Mouse (Mus musculus) liver, embryonic 11.5 days (tissue): ENCODE results near the gene Slco4c1. TPM values are rescaled to one million over a fixed set of nuclear protein-coding genes. Genes with fewer than 3 reads are reported as not detected.

Source experiments
- ATAC-seq: fragments of 200-750 bp; cut with Nextera tagmentation; replicated peaks from 2 replicates; pipeline ENCODE4 v1.8.0; 2017; ENCODE audit warnings: moderate number of reproducible peaks, mild to moderate bottlenecking, moderate TSS enrichment, moderate library complexity; ENCODE audit not compliant: low FRiP score
- DNase-seq: peaks from one replicate; pipeline ENCODE4 v3.0.0-alpha.2; 2017; ENCODE audit warnings: low spot score
- H3K27ac ChIP-seq: fragments of 300-500 bp; sonication (generic); 2 replicates; pipeline ENCODE4 v1.5.1; 2014; ENCODE audit warnings: mild to moderate bottlenecking, low read depth, low read length, control low read depth
- H3K27me3 ChIP-seq: fragments of 300-500 bp; sonication (generic); replicated peaks from 2 replicates; pipeline ENCODE4 v1.6.1; 2014; ENCODE audit warnings: low read length, mixed read lengths; ENCODE audit not compliant: control insufficient read depth, insufficient read depth
- H3K36me3 ChIP-seq: fragments of 300-500 bp; sonication (generic); 2 replicates; pipeline ENCODE4 v1.6.1; 2014; ENCODE audit warnings: mild to moderate bottlenecking, low read length, moderate library complexity, mixed read lengths; ENCODE audit not compliant: control insufficient read depth, insufficient read depth
- H3K4me1 ChIP-seq: fragments of 300-500 bp; sonication (generic); replicated peaks from 2 replicates; pipeline ENCODE4 v1.6.1; 2014; ENCODE audit warnings: low read length, mixed read lengths; ENCODE audit not compliant: control insufficient read depth, insufficient read depth
- H3K4me2 ChIP-seq: fragments of 300-500 bp; sonication (generic); 2 replicates; pipeline ENCODE4 v1.6.1; 2014; ENCODE audit warnings: mild to moderate bottlenecking, control low read depth, moderate library complexity
- H3K4me3 ChIP-seq: fragments of 300-500 bp; sonication (generic); 2 replicates; pipeline ENCODE4 v1.5.1; 2014; ENCODE audit warnings: low read depth, low read length, control low read depth
- H3K9ac ChIP-seq: fragments of 300-500 bp; sonication (generic); 2 replicates; pipeline ENCODE4 v1.6.1; 2014; ENCODE audit warnings: low read depth, low read length, control low read depth
- H3K9me3 ChIP-seq: fragments of 300-500 bp; sonication (generic); 2 replicates; pipeline ENCODE4 v1.6.1; 2016; ENCODE audit warnings: low read length, inconsistent platforms, mixed read lengths; ENCODE audit not compliant: control insufficient read depth
- WGBS: fragments of 180-500 bp; shearing (Covaris S2); extraction: QIAGEN DNeasy Blood & Tissue Kit; methylation state at CpG from one replicate; pipeline ENCODE4 v1.1.7; 2014; 5-methylcytosine and 5-hydroxymethylcytosine counted together
- polyA plus RNA-seq: library from polyadenylated mRNA; unstranded; fragments of >200 nt; fragmentation: Nextera tagmentation; extraction: Ambion mirVana; gene quantifications from 2 replicates; pipeline ENCODE4 v1.2.1, GENCODE M21; 2014

Slco4c1 gene
- 0.09 and 0.27 TPM in 2 replicates for polyA plus RNA-seq

DNA sequence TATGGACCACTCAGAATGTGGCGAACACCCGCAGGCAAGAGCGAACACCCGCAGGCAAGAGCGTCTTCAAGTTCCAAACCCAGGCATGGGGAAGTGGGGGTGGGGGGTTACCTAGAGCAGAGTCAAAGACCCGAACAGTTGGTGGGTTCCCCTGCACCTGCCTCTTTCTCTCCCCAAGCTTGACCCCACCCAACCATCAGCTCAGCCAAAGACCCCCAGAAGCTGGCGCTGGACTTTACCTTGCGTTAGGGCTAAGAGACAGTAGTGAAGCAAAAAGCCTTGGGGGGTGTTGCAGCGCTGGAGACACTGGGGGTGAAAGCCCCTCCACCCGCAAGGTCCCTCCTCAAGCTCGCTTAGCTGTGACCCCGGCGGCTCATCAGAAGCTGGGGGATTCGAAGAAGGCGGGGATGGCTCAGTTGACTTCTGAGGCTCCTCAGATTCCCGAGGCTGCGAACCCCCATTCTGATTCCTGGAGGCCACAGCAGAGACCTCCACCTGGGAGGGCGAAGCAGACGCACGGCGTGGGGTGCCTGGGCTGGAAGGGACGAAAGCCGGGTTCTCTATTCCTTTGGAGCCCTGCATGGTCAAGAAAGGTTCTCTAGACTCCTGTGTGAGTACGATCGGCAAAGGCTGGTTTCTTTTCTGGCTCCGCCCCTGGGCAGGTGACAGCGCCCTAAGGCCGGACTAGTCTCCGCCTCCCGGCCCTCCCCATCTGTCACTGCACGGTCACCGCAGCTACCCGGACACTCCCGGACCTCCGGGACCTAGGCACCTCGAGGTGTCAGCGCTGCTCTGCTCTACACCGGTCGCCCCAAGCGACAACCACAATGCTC, at the start of gene Slco4c1:
Gene Slco4c1 (minus strand): TSS at position 644 of the 833 bp plus-strand sequence.
- Histone ChIP-seq H3K9me3 (no peaks in the 10 kb centered on the region), H3K4me1 (0 out of 2 replicates have a peak, but pooled peaks cover 4% of the 10 kb centered on the region), H3K36me3 (no peaks in the 10 kb centered on the region), H3K9ac (no peak within 1 kb of the TSS), H3K27me3 (peaks cover 10% of the 10 kb centered on the region), H3K4me3 (peak within 1 kb of the TSS; percentile 47), H3K27ac (no peak within 1 kb of the TSS), H3K4me2 (peak within 1 kb of the TSS; percentile 80)
- DNase-seq (peak; percentile 36), ATAC-seq (peak; percentile 80)
- 3% methylated on average over 40 of the region's 40 CpGs for whole genome bisulfite sequencing

DNA sequence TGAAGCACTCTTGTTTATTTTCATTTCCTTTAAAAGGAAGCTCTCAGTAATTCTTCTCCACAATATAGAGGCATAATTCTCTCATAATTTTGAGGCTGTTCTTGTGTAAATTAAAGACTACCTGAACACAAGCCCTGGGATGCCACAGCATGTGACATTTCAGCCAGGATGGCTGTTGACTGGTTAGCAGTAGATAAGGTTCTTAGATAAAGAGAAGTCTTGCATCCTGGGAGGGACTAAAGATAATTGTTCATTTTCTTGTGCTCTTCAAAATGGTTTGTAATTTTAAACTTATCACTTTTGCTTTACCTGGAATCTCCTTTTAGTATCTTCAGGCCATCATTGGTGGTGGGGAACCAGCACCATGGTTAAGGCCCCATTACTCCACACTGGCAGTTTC, 45.4 kb upstream of the Slco4c1 start:
- H3K9ac ChIP-seq: no peak overlapping the region
- no peak for ATAC-seq

DNA sequence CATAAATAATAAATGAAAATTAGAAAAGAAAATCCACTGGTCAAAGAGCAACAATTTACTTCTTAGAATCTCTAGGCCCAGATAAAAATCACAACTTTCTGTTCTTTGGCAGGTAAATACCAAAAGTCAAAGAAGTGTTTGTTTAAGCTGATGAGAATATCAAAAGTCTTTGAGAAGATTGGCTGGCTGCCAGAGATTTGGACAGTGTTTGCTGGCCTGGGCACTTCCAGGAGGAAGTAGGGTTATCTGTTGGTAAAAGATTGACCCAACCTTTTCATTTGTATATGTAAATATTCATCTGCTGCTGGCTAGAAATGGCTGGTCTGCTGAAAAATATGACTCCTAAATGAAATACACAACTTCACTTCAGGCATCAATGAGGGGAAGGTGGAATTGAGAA, 11.8 kb upstream of the Slco4c1 start:
- no peak overlapping the region for H3K9ac ChIP-seq
- no peak overlapping the region for H3K27ac ChIP-seq
- ATAC-seq: no peak
- DNase-seq: no peak
- H3K9me3 ChIP-seq: no peaks in the 10 kb centered on the region
- H3K36me3 ChIP-seq: no peaks in the 10 kb centered on the region
- no peak overlapping the region for H3K4me2 ChIP-seq
- H3K4me1 ChIP-seq: no peaks in the 10 kb centered on the region
- no peaks in the 10 kb centered on the region for H3K27me3 ChIP-seq
- H3K4me3 ChIP-seq: no peak overlapping the region

More for the DNA sequence above, 45.4 kb upstream of the Slco4c1 start:
- Histone ChIP-seq H3K4me1 (no peaks in the 10 kb centered on the region), H3K4me3 (no peak overlapping the region), H3K9me3 (no peaks in the 10 kb centered on the region), H3K36me3 (no peaks in the 10 kb centered on the region), H3K27me3 (no peaks in the 10 kb centered on the region), H3K27ac (no peak overlapping the region), H3K4me2 (no peak overlapping the region)
- DNase-seq: no peak

DNA sequence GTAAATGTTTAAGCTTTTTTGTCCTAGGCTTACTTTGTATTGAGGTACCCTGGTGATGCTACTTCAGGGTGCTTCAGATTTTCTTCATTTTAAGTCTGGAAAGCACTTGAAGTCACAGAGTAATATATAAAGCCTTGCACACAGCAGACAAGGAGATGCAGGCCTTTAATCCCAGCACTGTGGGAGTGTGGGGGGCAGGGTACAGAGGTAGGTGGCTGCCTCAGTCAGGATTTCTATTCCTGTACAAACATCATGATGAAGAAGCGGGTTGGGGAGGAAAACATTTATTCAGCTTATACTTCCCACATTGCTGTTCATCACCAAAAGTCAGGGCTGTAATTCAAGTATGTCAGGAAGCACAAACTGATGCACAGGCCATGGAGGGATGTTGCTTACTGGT, 6.6 kb upstream of the Slco4c1 start:
- no peak for ATAC-seq
- no peak for DNase-seq
- H3K4me1 ChIP-seq: no peaks in the 10 kb centered on the region
- 67% methylated on average over 1 of the region's 1 CpGs for WGBS
- no peaks in the 10 kb centered on the region for H3K36me3 ChIP-seq
- no peak overlapping the region for H3K27ac ChIP-seq
- no peak overlapping the region for H3K4me2 ChIP-seq
- H3K9me3 ChIP-seq: no peaks in the 10 kb centered on the region
- H3K27me3 ChIP-seq: no peaks in the 10 kb centered on the region
- H3K9ac ChIP-seq: no peak overlapping the region
- H3K4me3 ChIP-seq: no peak overlapping the region

DNA sequence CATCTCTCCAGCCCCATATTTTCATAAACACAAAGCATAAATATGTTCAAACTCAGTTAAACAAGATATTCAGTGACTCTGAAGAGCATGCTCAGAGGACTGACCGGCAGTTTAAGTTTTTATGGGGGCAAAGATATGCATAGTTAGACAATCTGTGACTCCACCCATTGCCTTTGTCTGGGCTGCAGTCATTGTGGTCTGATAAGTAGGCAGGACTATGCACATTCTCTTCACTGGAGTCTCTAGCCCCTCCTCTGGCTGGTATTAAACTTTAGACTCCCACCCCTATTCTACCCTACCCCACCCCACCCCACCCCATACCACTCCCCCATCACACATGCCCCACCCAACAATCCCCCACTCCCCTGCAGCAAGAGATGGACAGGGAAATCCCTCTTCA, 4.1 kb upstream of the Slco4c1 start:
- Histone ChIP-seq H3K4me2 (no peak overlapping the region), H3K9ac (no peak overlapping the region), H3K36me3 (no peaks in the 10 kb centered on the region), H3K4me1 (0 out of 2 replicates have a peak, but pooled peaks cover 4% of the 10 kb centered on the region), H3K4me3 (no peak overlapping the region), H3K9me3 (no peaks in the 10 kb centered on the region), H3K27me3 (peaks cover 9% of the 10 kb centered on the region), H3K27ac (no peak overlapping the region)
- ATAC-seq: no peak
- no peak for DNase-seq
- WGBS: 74% methylated on average over 1 of the region's 1 CpGs

DNA sequence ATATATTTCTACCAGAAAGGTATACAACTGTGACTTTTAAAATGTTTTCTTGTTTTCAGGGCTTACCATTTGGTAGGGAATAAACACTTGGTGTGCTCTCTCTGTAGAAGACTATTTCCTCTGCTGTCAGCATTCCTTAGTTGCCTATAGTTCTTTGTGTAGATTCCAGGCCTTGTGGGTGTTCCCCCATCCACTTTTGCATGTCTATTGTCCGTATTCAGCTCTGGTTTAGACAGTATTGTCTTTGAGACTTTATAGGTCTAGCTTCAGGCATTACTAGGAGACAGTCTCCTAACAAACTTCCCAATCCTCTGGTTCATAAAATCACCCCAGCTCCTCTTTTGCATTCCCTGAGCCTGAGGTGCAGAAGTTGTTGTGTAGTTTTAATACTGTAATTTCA, 2.7 kb upstream of the Slco4c1 start:
- H3K4me3 ChIP-seq: no peak overlapping the region
- 0 out of 2 replicates have a peak, but pooled peaks cover 4% of the 10 kb centered on the region for H3K4me1 ChIP-seq
- no peaks in the 10 kb centered on the region for H3K9me3 ChIP-seq
- no peak overlapping the region for H3K27ac ChIP-seq
- peaks cover 10% of the 10 kb centered on the region for H3K27me3 ChIP-seq
- H3K4me2 ChIP-seq: no peak overlapping the region
- DNase-seq: no peak
- no peak for ATAC-seq
- H3K9ac ChIP-seq: no peak overlapping the region
- 63% methylated on average over 1 of the region's 1 CpGs for WGBS
- H3K36me3 ChIP-seq: no peaks in the 10 kb centered on the region

DNA sequence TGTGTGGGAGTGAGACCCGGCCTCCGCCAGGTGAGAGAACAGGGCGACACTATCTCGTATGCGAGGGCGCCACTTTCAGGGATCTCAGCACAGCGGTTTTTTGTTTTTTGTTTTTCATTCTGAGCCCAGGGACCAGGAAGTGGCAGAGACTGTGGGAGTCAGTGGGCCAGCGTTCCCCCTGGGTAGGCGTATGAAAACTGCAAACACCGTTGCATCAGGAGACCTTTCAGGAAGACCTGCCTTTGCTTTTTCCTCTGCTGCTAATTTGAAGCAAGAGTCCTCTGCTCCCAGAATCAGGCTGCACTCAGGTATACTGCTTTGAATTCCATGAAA, 356 bp upstream of the Slco4c1 start:
- DNase-seq (no peak), ATAC-seq (no peak)
- H3K9ac ChIP-seq: no peak overlapping the region
- H3K9me3 ChIP-seq: no peaks in the 10 kb centered on the region
- WGBS: under 1% methylated on average over 10 of the region's 10 CpGs
- H3K27me3 ChIP-seq: peaks cover 10% of the 10 kb centered on the region
- H3K4me2 ChIP-seq: peak overlapping the region; percentile 80
- H3K4me3 ChIP-seq: peak overlapping the region; percentile 47
- no peaks in the 10 kb centered on the region for H3K36me3 ChIP-seq
- 0 out of 2 replicates have a peak, but pooled peaks cover 4% of the 10 kb centered on the region for H3K4me1 ChIP-seq
- H3K27ac ChIP-seq: no peak overlapping the region

DNA sequence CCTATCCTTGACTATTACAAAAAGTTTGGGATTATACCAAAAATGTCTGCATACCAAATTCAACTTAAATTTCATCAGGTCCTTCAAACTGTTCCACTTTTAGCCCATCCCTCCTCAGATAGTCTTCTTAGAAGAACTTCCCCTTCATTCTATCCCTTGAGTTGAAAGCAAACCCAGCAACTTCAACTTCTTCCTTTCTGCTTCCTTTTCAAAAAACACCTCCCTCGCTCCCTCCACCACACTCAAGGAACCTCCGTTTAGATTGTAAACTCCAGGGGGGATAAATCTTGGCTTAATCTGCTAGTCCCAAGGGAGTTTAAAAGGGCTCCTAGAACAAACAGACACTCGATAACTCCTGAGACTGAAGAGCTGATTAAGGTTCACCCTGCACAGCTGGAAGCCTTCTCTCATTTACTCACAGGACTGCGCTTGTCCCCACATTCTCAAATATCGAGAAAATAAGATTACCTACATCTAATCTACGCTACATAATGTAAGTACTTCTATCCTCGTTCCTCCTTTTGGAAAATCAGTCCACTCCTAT, 1.1 kb downstream of the Slco4c1 start:
- ATAC-seq (no peak), DNase-seq (no peak)
- H3K36me3 ChIP-seq: no peaks in the 10 kb centered on the region
- no peak overlapping the region for H3K4me3 ChIP-seq
- no peak overlapping the region for H3K9ac ChIP-seq
- H3K4me1 ChIP-seq: 0 out of 2 replicates have a peak, but pooled peaks cover 4% of the 10 kb centered on the region
- H3K27me3 ChIP-seq: peaks cover 10% of the 10 kb centered on the region
- H3K4me2 ChIP-seq: no peak overlapping the region; the same call in 1 of the 2 replicates
- WGBS: 8% methylated on average over 7 of the region's 7 CpGs
- no peaks in the 10 kb centered on the region for H3K9me3 ChIP-seq
- H3K27ac ChIP-seq: no peak overlapping the region

DNA sequence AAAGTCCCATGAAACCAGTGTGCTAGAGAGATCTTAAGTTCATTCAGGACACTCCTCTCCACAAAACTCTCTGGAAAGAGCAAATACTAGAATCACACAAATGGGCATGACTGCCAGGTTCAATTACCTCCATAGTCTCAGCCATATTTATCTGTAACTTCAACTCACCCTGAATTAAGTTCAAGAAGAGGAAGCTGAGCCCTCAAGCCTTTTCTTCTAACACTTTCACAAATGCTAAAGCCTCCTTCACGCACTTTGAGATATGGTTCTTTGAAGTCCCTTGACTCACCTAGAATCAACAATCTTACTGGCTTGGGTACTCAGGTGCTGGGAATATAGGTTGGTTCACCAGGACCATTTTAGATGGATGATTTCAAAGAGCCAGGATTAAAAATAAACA, 3.2 kb downstream of the Slco4c1 start:
- WGBS: 84% methylated on average over 1 of the region's 1 CpGs
- Histone ChIP-seq H3K4me2 (no peak overlapping the region), H3K9ac (no peak overlapping the region), H3K4me1 (0 out of 2 replicates have a peak, but pooled peaks cover 4% of the 10 kb centered on the region), H3K27ac (no peak overlapping the region), H3K4me3 (no peak overlapping the region), H3K36me3 (no peaks in the 10 kb centered on the region), H3K27me3 (peaks cover 10% of the 10 kb centered on the region), H3K9me3 (no peaks in the 10 kb centered on the region)
- DNase-seq (no peak), ATAC-seq (no peak)
